Mouse (Mus musculus): ENCODE data around the gene Lmo7. TPM values are rescaled to one million over a fixed set of nuclear protein-coding genes. Genes with fewer than 3 reads are reported as not detected.

Gene Lmo7
- total RNA-seq, 1 experiment = 19.4 TPM

DNA sequence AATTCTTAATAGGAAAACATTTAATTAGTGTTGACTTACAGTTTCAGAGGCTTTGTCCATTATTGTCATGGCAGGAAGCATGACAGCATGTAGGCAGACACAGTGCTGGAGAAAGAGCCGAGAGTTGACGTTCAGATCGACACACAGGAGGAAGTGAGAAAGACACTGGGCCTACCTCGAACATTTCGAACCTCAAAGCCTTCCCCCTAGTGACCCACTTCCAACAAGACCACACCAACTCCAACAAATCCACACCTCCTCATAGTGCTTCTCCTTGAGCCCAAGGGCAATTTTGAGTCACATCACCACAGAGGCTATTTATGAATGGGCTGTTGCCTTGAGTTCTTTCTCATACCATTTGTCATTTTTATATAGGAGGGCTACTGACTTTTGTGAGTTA, 22.7 kb upstream of the Lmo7 start:
- Histone ChIP-seq H3K36me3 (ENCODE audit: control insufficient read depth, insufficient read depth, low read length, poor library complexity, severe bottlenecking) (no peaks in the 10 kb centered on the region), H3K4me3 (ENCODE audit: insufficient read depth in 1 of 2, low read depth in 1 of 2, low read length in 2 of 2, poor library complexity in 1 of 2, severe bottlenecking in 1 of 2) (no peak overlapping the region), H3K27ac (ENCODE audit: insufficient read depth, low read depth, low read length, poor library complexity, severe bottlenecking) (no peak overlapping the region), H3K9me3 (ENCODE audit: control insufficient read depth, insufficient read depth, low read depth, low read length) (no peaks in the 10 kb centered on the region), H3K4me1 (ENCODE audit: control insufficient read depth in 2 of 2, insufficient read depth in 2 of 2, low read length in 2 of 2, poor library complexity in 1 of 2) (peaks cover 0 to 3% of the 10 kb centered on the region in 2 experiments; a peak in 1 of 4 replicates), H3K9ac (ENCODE audit: insufficient read depth, low read depth, low read length, poor library complexity, severe bottlenecking) (no peak overlapping the region)
- DNase-seq (ENCODE audit: low read depth, low spot score) = no peak
- in situ Hi-C loops (cut with MboI; ENCODE audit: low sequenced_read_pairs in 2 of 2, unreplicated experiment in 2 of 2) = no loop called here
- TF ChIP-seq HCFC1 (IDR thresholded peaks at IDR 0.05; ENCODE audit: borderline replicate concordance, insufficient read depth, low read length) = no peak
- no peak for TF ChIP-seq MAFK (IDR thresholded peaks at IDR 0.05; ENCODE audit: insufficient read depth, low read depth, low read length)
- no peak for TF ChIP-seq ZC3H11A (IDR thresholded peaks at IDR 0.05; ENCODE audit: borderline replicate concordance, low read depth, low read length)

DNA sequence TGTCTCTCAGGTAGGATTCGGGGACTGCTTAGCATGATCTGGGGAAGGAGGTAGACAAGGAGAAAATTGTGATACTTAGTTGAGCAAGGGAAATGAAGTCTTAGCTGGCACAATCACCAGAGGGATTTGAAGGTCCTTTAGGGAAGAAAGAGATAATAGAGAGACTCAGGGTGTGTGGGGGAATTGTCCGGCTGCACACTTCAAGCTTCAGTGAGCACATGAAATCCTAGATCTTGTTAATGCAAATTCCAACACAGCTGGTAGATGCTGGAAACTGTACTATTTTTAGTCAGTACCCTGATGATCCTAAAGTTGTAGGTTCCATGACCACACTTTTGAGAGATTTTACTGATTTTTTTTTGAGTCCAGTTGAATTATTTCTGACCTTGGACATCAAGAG, 15.3 kb upstream of the Lmo7 start:
- in situ Hi-C loops (cut with MboI; ENCODE audit: low sequenced_read_pairs in 2 of 2, unreplicated experiment in 2 of 2) = no loop called here
- H3K9me3 ChIP-seq (ENCODE audit: control insufficient read depth, insufficient read depth, low read depth, low read length) = no peaks in the 10 kb centered on the region
- H3K4me3 ChIP-seq (ENCODE audit: insufficient read depth in 1 of 2, low read depth in 1 of 2, low read length in 2 of 2, poor library complexity in 1 of 2, severe bottlenecking in 1 of 2) = no peak overlapping the region
- no peak overlapping the region for H3K9ac ChIP-seq (ENCODE audit: insufficient read depth, low read depth, low read length, poor library complexity, severe bottlenecking)
- no peak overlapping the region for H3K27ac ChIP-seq (ENCODE audit: insufficient read depth, low read depth, low read length, poor library complexity, severe bottlenecking)
- peaks cover 0 to 3% of the 10 kb centered on the region in 2 experiments; a peak in 1 of 4 replicates for H3K4me1 ChIP-seq (ENCODE audit: control insufficient read depth in 2 of 2, insufficient read depth in 2 of 2, low read length in 2 of 2, poor library complexity in 1 of 2)
- DNase-seq (ENCODE audit: low read depth, low spot score) = no peak
- H3K36me3 ChIP-seq (ENCODE audit: control insufficient read depth, insufficient read depth, low read length, poor library complexity, severe bottlenecking) = no peaks in the 10 kb centered on the region
- no peak for TF ChIP-seq ZNF384 (IDR thresholded peaks at IDR 0.05; ENCODE audit: low read depth, low read length)
- TF ChIP-seq CHD2 (IDR thresholded peaks at IDR 0.05; ENCODE audit: low read depth, low read length) = no peak
- no peak for TF ChIP-seq ZC3H11A (IDR thresholded peaks at IDR 0.05; ENCODE audit: borderline replicate concordance, low read depth, low read length)
- no peak for TF ChIP-seq MAFK (IDR thresholded peaks at IDR 0.05; ENCODE audit: insufficient read depth, low read depth, low read length)
- TF ChIP-seq HCFC1 (IDR thresholded peaks at IDR 0.05; ENCODE audit: borderline replicate concordance, insufficient read depth, low read length) = no peak

DNA sequence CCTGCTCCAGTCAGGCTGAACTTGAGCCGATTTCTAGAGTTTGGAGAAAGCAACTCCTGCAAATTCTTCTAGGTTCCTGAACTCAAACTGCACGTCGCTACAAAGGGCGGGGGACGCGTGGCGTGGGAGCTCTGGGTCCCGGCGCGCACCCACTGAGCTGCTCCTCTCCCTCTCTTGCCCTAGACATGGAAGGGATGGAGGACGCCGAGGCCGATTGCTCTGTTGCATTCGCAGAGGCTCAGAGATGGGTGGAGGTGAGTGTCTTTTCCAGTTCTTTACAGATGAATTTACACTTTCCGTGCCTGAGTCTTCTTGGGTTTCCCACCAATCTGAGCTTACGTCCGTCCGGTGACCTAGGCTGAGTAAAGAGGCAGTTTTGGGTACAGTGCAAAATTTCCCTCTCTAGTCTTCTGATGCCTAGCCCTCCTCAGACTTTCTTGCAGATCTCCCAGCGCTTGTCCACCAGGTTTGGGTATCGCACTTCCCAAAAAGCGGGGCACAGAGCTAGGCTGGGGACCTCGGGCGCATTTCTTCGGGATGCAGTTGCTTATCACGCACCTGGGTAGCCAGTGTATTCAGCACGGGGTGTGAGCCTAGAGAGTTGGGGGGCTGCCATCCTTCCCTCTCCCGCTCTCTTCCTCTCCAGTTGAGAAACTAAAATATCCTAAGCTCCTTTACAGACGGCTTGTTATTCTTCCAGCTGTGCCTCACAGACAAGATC, 375 bp downstream of the Lmo7 start:
- Histone ChIP-seq H3K27ac (ENCODE audit: insufficient read depth, low read depth, low read length, poor library complexity, severe bottlenecking) (no peak overlapping the region), H3K4me3 (ENCODE audit: insufficient read depth in 1 of 2, low read depth in 1 of 2, low read length in 2 of 2, poor library complexity in 1 of 2, severe bottlenecking in 1 of 2) (peak overlapping the region; percentile 78 to 89), H3K4me1 (ENCODE audit: control insufficient read depth in 2 of 2, insufficient read depth in 2 of 2, low read length in 2 of 2, poor library complexity in 1 of 2) (0 out of 4 replicates have a peak, but pooled peaks cover 0 to 1% of the 10 kb centered on the region in 2 experiments), H3K36me3 (ENCODE audit: control insufficient read depth, insufficient read depth, low read length, poor library complexity, severe bottlenecking) (no peaks in the 10 kb centered on the region), H3K9ac (ENCODE audit: insufficient read depth, low read depth, low read length, poor library complexity, severe bottlenecking) (peak overlapping the region; percentile 50; the same call in 1 of the 2 replicates), H3K9me3 (ENCODE audit: control insufficient read depth, insufficient read depth, low read depth, low read length) (no peaks in the 10 kb centered on the region)
- no peak for DNase-seq (ENCODE audit: low read depth, low spot score)
- in situ Hi-C loops (cut with MboI; ENCODE audit: low sequenced_read_pairs in 2 of 2, unreplicated experiment in 2 of 2) = no loop called here
- TF ChIP-seq ZNF384 (IDR thresholded peaks at IDR 0.05; ENCODE audit: low read depth, low read length) (no peak), CHD2 (IDR thresholded peaks at IDR 0.05; ENCODE audit: low read depth, low read length) (no peak), HCFC1 (IDR thresholded peaks at IDR 0.05; ENCODE audit: borderline replicate concordance, insufficient read depth, low read length) (no peak), MAFK (IDR thresholded peaks at IDR 0.05; ENCODE audit: insufficient read depth, low read depth, low read length) (no peak), ZC3H11A (IDR thresholded peaks at IDR 0.05; ENCODE audit: borderline replicate concordance, low read depth, low read length) (no peak)

DNA sequence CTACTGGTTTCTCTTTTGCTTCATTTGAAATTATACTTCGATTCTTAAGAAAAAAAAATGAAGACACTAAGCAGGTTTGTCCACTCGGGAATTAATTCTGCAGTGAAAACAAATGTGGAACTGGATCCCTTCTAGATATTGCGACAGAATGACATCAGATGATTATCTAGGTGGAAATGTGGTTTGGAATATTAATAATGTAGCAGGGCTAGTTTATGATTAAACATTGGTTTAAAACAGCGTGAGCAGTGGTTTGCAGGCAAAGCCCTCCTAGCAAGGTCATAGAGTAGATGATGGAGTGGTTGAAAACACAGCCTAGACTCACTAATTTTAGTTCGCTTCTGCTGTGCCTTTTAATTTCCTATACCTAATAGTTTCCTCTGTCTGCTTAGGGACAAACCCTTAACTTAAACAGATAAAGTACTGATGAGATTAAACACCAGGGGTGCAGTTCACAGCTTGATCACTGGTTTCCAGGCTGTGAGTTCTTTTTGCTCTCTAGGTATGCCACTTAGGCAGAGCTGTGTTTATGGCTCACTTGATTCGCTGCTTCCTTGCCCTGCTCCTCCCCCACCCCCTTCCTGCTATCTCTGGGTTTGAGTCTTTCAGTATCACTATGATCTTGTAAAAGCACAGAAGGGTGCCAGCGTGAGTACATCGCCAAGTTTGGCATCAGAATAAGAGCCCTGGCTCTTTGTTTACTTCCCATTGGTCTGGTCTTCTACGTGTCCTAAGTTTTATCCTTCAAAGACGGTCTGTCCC, 4.0 kb downstream of the Lmo7 start:
- Histone ChIP-seq H3K4me1 (ENCODE audit: control insufficient read depth in 2 of 2, insufficient read depth in 2 of 2, low read length in 2 of 2, poor library complexity in 1 of 2) (peaks cover 1 to 7% of the 10 kb centered on the region in 2 experiments; a peak in 2 of 4 replicates), H3K9me3 (ENCODE audit: control insufficient read depth, insufficient read depth, low read depth, low read length) (no peaks in the 10 kb centered on the region), H3K9ac (ENCODE audit: insufficient read depth, low read depth, low read length, poor library complexity, severe bottlenecking) (no peak overlapping the region), H3K27ac (ENCODE audit: insufficient read depth, low read depth, low read length, poor library complexity, severe bottlenecking) (no peak overlapping the region), H3K36me3 (ENCODE audit: control insufficient read depth, insufficient read depth, low read length, poor library complexity, severe bottlenecking) (no peaks in the 10 kb centered on the region), H3K4me3 (ENCODE audit: insufficient read depth in 1 of 2, low read depth in 1 of 2, low read length in 2 of 2, poor library complexity in 1 of 2, severe bottlenecking in 1 of 2) (no peak overlapping the region)
- TF ChIP-seq ZNF384 (IDR thresholded peaks at IDR 0.05; ENCODE audit: low read depth, low read length) (no peak), MAFK (IDR thresholded peaks at IDR 0.05; ENCODE audit: insufficient read depth, low read depth, low read length) (no peak), HCFC1 (IDR thresholded peaks at IDR 0.05; ENCODE audit: borderline replicate concordance, insufficient read depth, low read length) (no peak), CHD2 (IDR thresholded peaks at IDR 0.05; ENCODE audit: low read depth, low read length) (no peak), ZC3H11A (IDR thresholded peaks at IDR 0.05; ENCODE audit: borderline replicate concordance, low read depth, low read length) (no peak)
- in situ Hi-C loops (cut with MboI; ENCODE audit: low sequenced_read_pairs in 2 of 2, unreplicated experiment in 2 of 2) = no loop called here
- no peak for DNase-seq (ENCODE audit: low read depth, low spot score)
